Mouse (Mus musculus) midbrain, postnatal 0 days (tissue): ENCODE data around the gene Fam71e2. TPM values are rescaled to one million over a fixed set of nuclear protein-coding genes. Genes with fewer than 3 reads are reported as not detected.

Source experiments
- ATAC-seq: fragments of 200-750 bp; cut with Nextera tagmentation; 2 replicates; pipeline ENCODE4 v1.8.0; 2017; ENCODE audit warnings: moderate number of reproducible peaks, mild to moderate bottlenecking, moderate TSS enrichment, moderate library complexity; ENCODE audit not compliant: low FRiP score
- DNase-seq: peaks from one replicate; pipeline ENCODE4 v3.0.0-alpha.2; 2015; ENCODE audit warnings: low spot score
- H3K27ac ChIP-seq: fragments of 300-500 bp; sonication (generic); 2 replicates; pipeline ENCODE4 v1.5.1; 2014; ENCODE audit warnings: low read depth, mild to moderate bottlenecking, low read length, mixed read lengths
- H3K27me3 ChIP-seq: fragments of 300-500 bp; sonication (generic); 2 replicates; pipeline ENCODE4 v1.6.1; 2014; ENCODE audit warnings: low read length, control low read depth, mixed read lengths; ENCODE audit not compliant: insufficient read depth
- H3K36me3 ChIP-seq: fragments of 300-500 bp; sonication (generic); 2 replicates; pipeline ENCODE4 v1.6.1; 2014; ENCODE audit warnings: low read length, control low read depth, mixed read lengths; ENCODE audit not compliant: insufficient read depth
- H3K4me1 ChIP-seq: fragments of 300-500 bp; sonication (generic); 2 replicates; pipeline ENCODE4 v1.6.1; 2014; ENCODE audit warnings: mild to moderate bottlenecking, control low read depth, antibody characterized with exemption, low read length, mixed read lengths; ENCODE audit not compliant: insufficient read depth
- H3K4me2 ChIP-seq: fragments of 300-500 bp; sonication (generic); 2 replicates; pipeline ENCODE4 v1.6.1; 2014; ENCODE audit warnings: low read depth, mild to moderate bottlenecking, low read length, mixed read lengths; ENCODE audit not compliant: poor library complexity, severe bottlenecking
- H3K4me3 ChIP-seq: fragments of 300-500 bp; sonication (generic); 2 replicates; pipeline ENCODE4 v1.5.1; 2014; ENCODE audit warnings: low read depth, mild to moderate bottlenecking, low read length, moderate library complexity
- H3K9ac ChIP-seq: fragments of 300-500 bp; sonication (generic); replicated peaks from 2 replicates; pipeline ENCODE4 v1.6.1; 2014; ENCODE audit warnings: mild to moderate bottlenecking, low read length, moderate library complexity, mixed read lengths; ENCODE audit not compliant: poor library complexity, severe bottlenecking
- H3K9me3 ChIP-seq: fragments of 300-500 bp; sonication (generic); 2 replicates; pipeline ENCODE4 v1.6.1; 2016; ENCODE audit warnings: low read length, control low read depth
- CTCF ChIP-seq: IDR thresholded peaks from 2 replicates; pipeline ENCODE4 v1.5.1; 2016; ENCODE audit warnings: antibody characterized with exemption, mild to moderate bottlenecking
- WGBS: fragments of 180-500 bp; shearing (Covaris S2); extraction: QIAGEN DNeasy Blood & Tissue Kit; methylation state at CpG from one replicate; pipeline ENCODE4 v1.1.7; 2014; 5-methylcytosine and 5-hydroxymethylcytosine counted together
- polyA plus RNA-seq: library from polyadenylated mRNA; unstranded; fragments of >200 nt; fragmentation: Nextera tagmentation; extraction: Ambion mirVana; gene quantifications from 2 replicates; pipeline ENCODE4 v1.2.1, GENCODE M21; 2015
- total RNA-seq: library from RNA; depleted of rRNA; stranded (reverse); fragments of >200 nt; gene quantifications from 2 replicates; pipeline ENCODE4 v1.2.3, GENCODE M21; 2014

Fam71e2 gene
- total and polyA plus RNA-seq, 2 experiments from 2014 or later, result not detected

DNA sequence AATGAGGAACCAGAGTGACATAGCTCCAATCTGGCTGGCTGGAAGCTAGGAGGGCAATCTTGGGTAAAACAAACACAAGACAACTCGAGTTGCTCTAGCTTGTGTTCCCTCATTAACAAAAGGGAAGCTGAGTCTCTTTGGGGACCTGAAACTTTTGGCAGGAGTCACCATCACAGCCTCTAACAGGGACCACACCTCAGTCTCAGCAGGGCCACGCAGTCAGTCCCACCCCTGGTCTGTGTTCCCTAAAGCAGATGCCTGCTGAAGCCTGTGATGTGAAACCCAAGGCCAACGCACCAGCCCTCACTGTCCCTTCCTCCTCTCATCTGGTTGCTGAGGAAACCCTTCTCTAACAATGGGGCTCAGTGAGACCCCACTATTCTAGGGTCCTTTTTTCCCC, 11.0 kb upstream of the Fam71e2 start:
- Histone ChIP-seq H3K4me3 (no peak overlapping the region), H3K27me3 (peaks cover 21% of the 10 kb centered on the region), H3K9me3 (no peaks in the 10 kb centered on the region), H3K4me2 (no peak overlapping the region), H3K27ac (no peak overlapping the region), H3K9ac (no peak overlapping the region), H3K36me3 (peaks cover 3% of the 10 kb centered on the region; the same call in 1 of the 2 replicates), H3K4me1 (no peaks in the 10 kb centered on the region)
- TF ChIP-seq CTCF, result no peak
- WGBS, result 50% methylated on average over 3 of the region's 3 CpGs
- DNase-seq, result no peak
- no peak for ATAC-seq

DNA sequence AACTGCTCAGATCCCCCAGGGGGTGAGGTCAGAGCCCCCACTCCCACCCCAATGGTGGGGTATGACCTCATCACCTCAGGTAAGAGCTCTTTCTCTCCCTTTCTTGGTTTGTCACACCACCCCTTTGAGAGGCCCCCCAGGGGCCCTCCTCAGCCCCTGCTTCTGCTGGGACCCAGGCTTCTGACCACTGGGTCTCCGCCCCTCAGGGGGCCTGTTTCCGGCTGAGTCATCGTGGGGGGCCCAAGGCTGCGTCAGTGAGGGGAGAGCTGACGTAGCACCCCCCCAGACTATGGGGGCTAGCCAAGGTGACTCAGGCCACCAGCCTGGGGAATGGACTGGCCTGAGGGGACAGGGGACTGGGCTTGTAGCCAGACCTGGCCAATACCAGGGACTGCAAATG, 8.8 kb upstream of the Fam71e2 start:
- H3K4me3 ChIP-seq, result no peak overlapping the region
- H3K9ac ChIP-seq, result no peak overlapping the region
- H3K27me3 ChIP-seq, result peaks cover 40% of the 10 kb centered on the region
- 49% methylated on average over 5 of the region's 5 CpGs for WGBS
- DNase-seq (no peak), ATAC-seq (no peak; the same call in 1 of the 2 replicates)
- no peaks in the 10 kb centered on the region for H3K9me3 ChIP-seq
- no peak overlapping the region for H3K27ac ChIP-seq
- no peak for TF ChIP-seq CTCF
- no peak overlapping the region for H3K4me2 ChIP-seq
- no peaks in the 10 kb centered on the region for H3K4me1 ChIP-seq
- H3K36me3 ChIP-seq, result peaks cover 3% of the 10 kb centered on the region; the same call in 1 of the 2 replicates

DNA sequence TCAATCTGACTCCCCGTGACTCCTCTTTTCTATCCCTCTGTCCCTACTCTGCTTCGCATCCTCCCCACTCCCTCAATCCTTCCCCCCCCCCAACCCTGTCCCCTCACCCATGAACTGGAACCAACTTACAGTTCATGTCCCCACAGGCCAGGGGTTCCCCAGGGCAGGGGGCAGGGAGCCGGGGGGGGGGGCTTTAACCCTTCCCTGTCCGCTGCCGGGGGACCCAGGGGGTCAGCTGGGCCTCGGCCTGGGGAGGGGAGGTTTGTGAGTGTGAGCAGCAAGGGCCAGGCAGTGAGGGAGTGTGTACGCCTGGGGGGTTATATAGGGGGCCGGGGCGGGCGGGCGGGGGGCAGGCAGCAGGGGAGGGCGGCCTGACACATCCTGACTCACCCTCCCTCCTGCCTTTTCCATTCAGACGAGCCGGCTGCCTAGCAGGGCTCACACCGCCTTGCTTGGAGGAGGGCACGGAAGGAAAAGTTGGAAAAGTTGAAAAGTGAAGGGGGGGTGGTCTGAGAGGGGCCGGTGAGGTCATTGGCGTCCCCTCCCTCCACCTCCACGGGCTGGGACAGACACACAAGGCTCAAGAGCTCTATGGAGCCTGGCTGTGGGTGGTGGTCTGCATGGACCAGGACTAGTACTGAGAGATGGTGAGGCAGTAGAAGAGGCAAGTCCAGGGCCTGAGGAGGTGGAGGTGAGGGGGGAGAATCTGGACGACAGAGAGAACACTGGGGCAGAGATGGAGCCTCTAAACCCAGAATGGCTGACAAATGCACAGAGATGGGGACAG, 6.9 kb upstream of the Fam71e2 start:
- Histone ChIP-seq H3K27me3 (peaks cover 40% of the 10 kb centered on the region), H3K9ac (no peak overlapping the region; the same call in 1 of the 2 replicates), H3K36me3 (no peaks in the 10 kb centered on the region), H3K4me2 (no peak overlapping the region), H3K9me3 (no peaks in the 10 kb centered on the region), H3K4me1 (no peaks in the 10 kb centered on the region), H3K4me3 (no peak overlapping the region), H3K27ac (no peak overlapping the region)
- 2% methylated on average over 15 of the region's 20 CpGs for WGBS
- ATAC-seq (no peak), DNase-seq (no peak)
- TF ChIP-seq CTCF, result no peak

- Histone ChIP-seq H3K9me3 (no peaks in the 10 kb centered on the region), H3K27ac (no peak overlapping the region), H3K4me3 (peak overlapping the region; percentile 37), H3K4me2 (peak overlapping the region; percentile 48), H3K27me3 (peaks cover 40% of the 10 kb centered on the region), H3K36me3 (no peaks in the 10 kb centered on the region), H3K4me1 (no peaks in the 10 kb centered on the region), H3K9ac (peak overlapping the region; percentile 42)
- TF ChIP-seq CTCF, result no peak
- ATAC-seq (peak; percentile 60; the same call in 1 of the 2 replicates), DNase-seq (peak; percentile 35)
- WGBS, result under 1% methylated on average over 38 of the region's 56 CpGs
Observed at GRCm38 (mm10) chr7:4776861-4777830, 6.0 kb upstream of the Fam71e2 start.

- 55% methylated on average over 10 of the region's 10 CpGs for WGBS
- no peaks in the 10 kb centered on the region for H3K4me1 ChIP-seq
- DNase-seq (no peak), ATAC-seq (no peak)
- TF ChIP-seq CTCF, result no peak
- H3K27ac ChIP-seq, result no peak overlapping the region
- H3K36me3 ChIP-seq, result no peaks in the 10 kb centered on the region
- H3K9ac ChIP-seq, result no peak overlapping the region
- H3K4me3 ChIP-seq, result no peak overlapping the region
- H3K9me3 ChIP-seq, result no peaks in the 10 kb centered on the region
- H3K4me2 ChIP-seq, result no peak overlapping the region
- H3K27me3 ChIP-seq, result peaks cover 40% of the 10 kb centered on the region
Observed at GRCm38 (mm10) chr7:4776131-4776530, 5.0 kb upstream of the Fam71e2 start.
